Mouse (Mus musculus) neural tube, embryonic 12.5 days (tissue): ENCODE measurements around the gene Zcchc7. TPM values are rescaled to one million over a fixed set of nuclear protein-coding genes. Genes with fewer than 3 reads are reported as not detected.
"Not testable (repeated sequence)": the region's sequence is repeated elsewhere in the genome, so short reads cannot be mapped to it uniquely, and the experiment has no call there.

Experiments used
- ATAC-seq: fragments of 200-750 bp; cut with Nextera tagmentation; 2 replicates; pipeline ENCODE4 v1.8.0; 2017; ENCODE audit warnings: low read depth, mild to moderate bottlenecking, moderate TSS enrichment, moderate library complexity; ENCODE audit not compliant: low FRiP score
- H3K27ac ChIP-seq: fragments of 300-500 bp; sonication (generic); 2 replicates; pipeline ENCODE4 v1.5.1; 2016
- H3K27me3 ChIP-seq: fragments of 300-500 bp; sonication (generic); replicated peaks from 2 replicates; pipeline ENCODE4 v1.6.1; 2016; ENCODE audit warnings: mild to moderate bottlenecking
- H3K36me3 ChIP-seq: fragments of 300-500 bp; sonication (generic); 2 replicates; pipeline ENCODE4 v1.6.1; 2016; ENCODE audit warnings: mild to moderate bottlenecking
- H3K4me1 ChIP-seq: fragments of 300-500 bp; sonication (generic); 2 replicates; pipeline ENCODE4 v1.6.1; 2016
- H3K4me2 ChIP-seq: fragments of 300-500 bp; sonication (generic); replicated peaks from 2 replicates; pipeline ENCODE4 v1.6.1; 2016; ENCODE audit warnings: mild to moderate bottlenecking
- H3K4me3 ChIP-seq: fragments of 300-500 bp; sonication (generic); 2 replicates; pipeline ENCODE4 v1.5.1; 2016
- H3K9ac ChIP-seq: fragments of 300-500 bp; sonication (generic); 2 replicates; pipeline ENCODE4 v1.6.1; 2016; ENCODE audit warnings: mild to moderate bottlenecking
- H3K9me3 ChIP-seq: fragments of 300-500 bp; sonication (generic); 2 replicates; pipeline ENCODE4 v1.6.1; 2016; ENCODE audit warnings: mild to moderate bottlenecking
- WGBS: fragments of 180-500 bp; shearing (Covaris S2); methylation state at CpG from one replicate; pipeline ENCODE4 v1.1.7; 2016; 5-methylcytosine and 5-hydroxymethylcytosine counted together
- polyA plus RNA-seq: library from polyadenylated mRNA; unstranded; fragments of >200 nt; fragmentation: Nextera tagmentation; extraction: Ambion mirVana; gene quantifications from 2 replicates; pipeline ENCODE4 v1.2.1, GENCODE M21; 2016

The Zcchc7 gene
- polyA plus RNA-seq, 1 experiment from 2014 or later, result 28.2 TPM

GRCm38 (mm10) chr4:44927934-44928333, 172.3 kb downstream of the Zcchc7 start:
- Histone ChIP-seq H3K9me3 (no peaks in the 10 kb centered on the region), H3K27ac (no peak overlapping the region), H3K36me3 (peaks cover 42% of the 10 kb centered on the region; the same call in 1 of the 2 replicates), H3K4me1 (no peaks in the 10 kb centered on the region), H3K4me2 (no peak overlapping the region), H3K27me3 (no peaks in the 10 kb centered on the region), H3K4me3 (no peak overlapping the region), H3K9ac (no peak overlapping the region)
- 85% methylated on average over 2 of the region's 2 CpGs for WGBS
- ATAC-seq, result no peak

GRCm38 (mm10) chr4:44928790-44929189, 173.1 kb downstream of the Zcchc7 start:
- H3K27me3 ChIP-seq, result no peaks in the 10 kb centered on the region
- H3K4me2 ChIP-seq, result no peak overlapping the region
- ATAC-seq, result no peak
- no peak overlapping the region for H3K4me3 ChIP-seq
- no peak overlapping the region for H3K27ac ChIP-seq
- H3K9ac ChIP-seq, result no peak overlapping the region
- H3K9me3 ChIP-seq, result no peaks in the 10 kb centered on the region
- no peaks in the 10 kb centered on the region for H3K4me1 ChIP-seq
- WGBS, result 80% methylated on average over 3 of the region's 3 CpGs
- H3K36me3 ChIP-seq, result peaks cover 50% of the 10 kb centered on the region

GRCm38 (mm10) chr4:44930406-44930805, 174.7 kb downstream of the Zcchc7 start:
- no peak overlapping the region for H3K27ac ChIP-seq
- WGBS, result 93% methylated on average over 7 of the region's 7 CpGs
- no peak for ATAC-seq
- no peaks in the 10 kb centered on the region for H3K4me1 ChIP-seq
- no peak overlapping the region for H3K4me2 ChIP-seq
- H3K9ac ChIP-seq, result no peak overlapping the region
- peaks cover 51% of the 10 kb centered on the region for H3K36me3 ChIP-seq
- H3K9me3 ChIP-seq, result no peaks in the 10 kb centered on the region
- H3K27me3 ChIP-seq, result no peaks in the 10 kb centered on the region
- no peak overlapping the region for H3K4me3 ChIP-seq

GRCm38 (mm10) chr4:44931732-44932131, 176.1 kb downstream of the Zcchc7 start:
- no peak overlapping the region for H3K4me3 ChIP-seq
- H3K36me3 ChIP-seq, result peaks cover 45% of the 10 kb centered on the region
- H3K4me2 ChIP-seq, result no peak overlapping the region
- no peaks in the 10 kb centered on the region for H3K9me3 ChIP-seq
- no peak overlapping the region for H3K27ac ChIP-seq
- no peak overlapping the region for H3K9ac ChIP-seq
- no peak for ATAC-seq
- H3K27me3 ChIP-seq, result no peaks in the 10 kb centered on the region
- WGBS, result 93% methylated on average over 6 of the region's 6 CpGs
- H3K4me1 ChIP-seq, result no peaks in the 10 kb centered on the region

- Histone ChIP-seq H3K36me3 (peaks cover 2% of the 10 kb centered on the region), H3K27me3 (no peaks in the 10 kb centered on the region), H3K9me3 (no peaks in the 10 kb centered on the region), H3K4me1 (no peaks in the 10 kb centered on the region), H3K9ac (no peak overlapping the region), H3K27ac (no peak overlapping the region), H3K4me3 (no peak overlapping the region), H3K4me2 (no peak overlapping the region)
- WGBS, result 82% methylated on average over 8 of the region's 8 CpGs
- ATAC-seq, result no peak
These were observed 183.0 kb downstream of the Zcchc7 start for GRCm38 (mm10) chr4:44938359-44939340.

- Histone ChIP-seq H3K9ac (no peak overlapping the region), H3K4me1 (no peaks in the 10 kb centered on the region), H3K4me3 (no peak overlapping the region), H3K36me3 (no peaks in the 10 kb centered on the region), H3K27me3 (no peaks in the 10 kb centered on the region), H3K9me3 (no peaks in the 10 kb centered on the region), H3K4me2 (no peak overlapping the region), H3K27ac (no peak overlapping the region)
- WGBS, result 80% methylated on average over 14 of the region's 14 CpGs
- no peak for ATAC-seq
These were observed 184.0 kb downstream of the Zcchc7 start for GRCm38 (mm10) chr4:44939576-44940249.

GRCm38 (mm10) chr4:44940286-44940685, 184.6 kb downstream of the Zcchc7 start:
- Histone ChIP-seq H3K36me3 (no peaks in the 10 kb centered on the region), H3K4me2 (no peak overlapping the region), H3K4me1 (no peaks in the 10 kb centered on the region), H3K4me3 (no peak overlapping the region), H3K27me3 (no peaks in the 10 kb centered on the region), H3K27ac (no peak overlapping the region), H3K9me3 (no peaks in the 10 kb centered on the region), H3K9ac (no peak overlapping the region)
- ATAC-seq, result no peak
- 78% methylated on average over 9 of the region's 9 CpGs for WGBS

GRCm38 (mm10) chr4:44942237-44942636, 186.6 kb downstream of the Zcchc7 start:
- Histone ChIP-seq H3K4me2 (no peak overlapping the region), H3K4me3 (no peak overlapping the region), H3K9ac (no peak overlapping the region), H3K9me3 (no peaks in the 10 kb centered on the region), H3K27ac (no peak overlapping the region), H3K4me1 (no peaks in the 10 kb centered on the region), H3K36me3 (no peaks in the 10 kb centered on the region), H3K27me3 (no peaks in the 10 kb centered on the region)
- ATAC-seq, result no peak
- 82% methylated on average over 1 of the region's 1 CpGs for WGBS

GRCm38 (mm10) chr4:44943480-44943879, 187.8 kb downstream of the Zcchc7 start:
- WGBS, result 88% methylated on average over 6 of the region's 6 CpGs
- H3K36me3 ChIP-seq, result no peaks in the 10 kb centered on the region
- H3K9ac ChIP-seq, result no peak overlapping the region
- no peak overlapping the region for H3K27ac ChIP-seq
- H3K4me3 ChIP-seq, result no peak overlapping the region
- no peaks in the 10 kb centered on the region for H3K9me3 ChIP-seq
- no peak overlapping the region for H3K4me2 ChIP-seq
- no peaks in the 10 kb centered on the region for H3K4me1 ChIP-seq
- no peak for ATAC-seq
- H3K27me3 ChIP-seq, result no peaks in the 10 kb centered on the region

- H3K9me3 ChIP-seq, result no peaks in the 10 kb centered on the region
- no peak overlapping the region for H3K4me3 ChIP-seq
- 89% methylated on average over 10 of the region's 10 CpGs for WGBS
- H3K36me3 ChIP-seq, result no peaks in the 10 kb centered on the region
- no peaks in the 10 kb centered on the region for H3K4me1 ChIP-seq
- H3K4me2 ChIP-seq, result no peak overlapping the region
- H3K9ac ChIP-seq, result no peak overlapping the region
- H3K27ac ChIP-seq, result no peak overlapping the region
- no peaks in the 10 kb centered on the region for H3K27me3 ChIP-seq
- ATAC-seq, result no peak
These were observed 188.9 kb downstream of the Zcchc7 start for GRCm38 (mm10) chr4:44944426-44945075.

GRCm38 (mm10) chr4:44946126-44946525, 190.4 kb downstream of the Zcchc7 start:
- not testable (repeated sequence) for H3K36me3 ChIP-seq, H3K27ac ChIP-seq, H3K4me1 ChIP-seq, H3K4me3 ChIP-seq, H3K9ac ChIP-seq, H3K9me3 ChIP-seq, H3K4me2 ChIP-seq, H3K27me3 ChIP-seq, ATAC-seq
- 98% methylated on average over 2 of the region's 2 CpGs for WGBS

GRCm38 (mm10) chr4:44947464-44947863, 191.8 kb downstream of the Zcchc7 start:
- no peaks in the 10 kb centered on the region for H3K9me3 ChIP-seq
- no peak overlapping the region for H3K4me3 ChIP-seq
- WGBS, result 94% methylated on average over 5 of the region's 5 CpGs
- H3K36me3 ChIP-seq, result no peaks in the 10 kb centered on the region
- no peak overlapping the region for H3K4me2 ChIP-seq
- H3K27me3 ChIP-seq, result no peaks in the 10 kb centered on the region
- no peak overlapping the region for H3K9ac ChIP-seq
- H3K4me1 ChIP-seq, result no peaks in the 10 kb centered on the region
- no peak overlapping the region for H3K27ac ChIP-seq
- ATAC-seq, result no peak
